Mouse (Mus musculus): ENCODE measurements around the gene Sorcs1. TPM values are rescaled to one million over a fixed set of nuclear protein-coding genes. Genes with fewer than 3 reads are reported as not detected.

Sorcs1 gene
- 0.06 TPM for polyA plus RNA-seq (2014; fragmentation: Illumina TruSeq; extraction: RNeasy Lipid Tissue Mini Kit (QIAGEN cat#74804); ENCODE audit: insufficient read depth, low read depth, low replicate concordance)

DNA sequence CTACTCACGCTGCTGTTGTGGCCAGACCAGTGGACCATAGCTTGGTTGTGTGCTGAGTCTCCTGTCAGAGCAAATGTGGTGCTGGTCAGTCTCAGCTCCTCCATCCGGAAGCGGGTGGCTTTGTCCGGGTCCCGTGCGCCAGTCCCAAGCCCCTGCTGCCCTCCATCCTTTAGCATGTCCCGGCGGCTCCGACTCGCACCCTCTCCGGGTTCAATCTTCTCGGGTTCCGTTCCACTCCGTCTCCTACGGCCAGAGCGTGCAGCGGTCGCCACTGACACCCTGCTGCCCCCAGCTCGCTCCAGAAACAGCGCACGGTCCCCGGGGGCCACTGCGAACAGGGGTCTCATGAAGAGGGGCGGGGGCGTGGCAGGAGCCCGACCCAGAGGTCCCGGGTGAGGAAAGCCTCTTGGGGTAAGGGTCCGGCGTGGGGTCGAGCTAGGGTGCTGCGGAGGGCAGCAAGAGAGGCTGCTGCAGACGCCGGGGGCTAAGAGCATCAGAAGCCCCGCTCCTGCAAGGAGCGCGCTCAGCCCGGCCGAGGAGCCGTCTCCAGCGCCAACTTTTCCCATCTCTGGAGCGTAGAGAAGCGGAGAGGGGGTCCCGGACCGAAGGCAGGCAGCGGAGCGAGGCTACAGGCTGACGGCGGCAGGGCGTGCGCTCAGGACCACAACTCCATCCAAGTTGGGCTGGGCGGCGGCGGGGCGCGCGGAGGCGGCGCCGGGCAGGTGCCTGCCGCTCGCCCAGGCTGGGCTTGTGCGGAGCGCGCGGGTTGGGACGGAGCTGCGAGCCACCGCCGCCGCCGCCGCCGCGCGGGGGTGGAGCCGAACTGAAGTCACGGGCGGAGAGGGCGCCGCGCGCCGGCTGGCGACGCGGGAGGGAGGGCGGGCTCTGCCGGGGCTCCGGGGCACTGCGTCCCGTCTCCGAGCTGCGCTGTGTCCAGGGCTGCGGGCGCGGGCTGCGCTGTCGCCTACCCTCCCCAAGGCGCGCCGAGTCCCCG, at the start of gene Sorcs1:
TSS of gene Sorcs1 (minus strand) at position 744 of the 994 bp plus-strand sequence.

All from lung, adult 10 weeks (tissue).